Mouse (Mus musculus): Measurements from ENCODE around the gene Tmem108. TPM values are rescaled to one million over a fixed set of nuclear protein-coding genes. Genes with fewer than 3 reads are reported as not detected.

The Tmem108 gene
- polyA plus RNA-seq, 1 experiment from 2014 or later: 12.0 TPM

DNA sequence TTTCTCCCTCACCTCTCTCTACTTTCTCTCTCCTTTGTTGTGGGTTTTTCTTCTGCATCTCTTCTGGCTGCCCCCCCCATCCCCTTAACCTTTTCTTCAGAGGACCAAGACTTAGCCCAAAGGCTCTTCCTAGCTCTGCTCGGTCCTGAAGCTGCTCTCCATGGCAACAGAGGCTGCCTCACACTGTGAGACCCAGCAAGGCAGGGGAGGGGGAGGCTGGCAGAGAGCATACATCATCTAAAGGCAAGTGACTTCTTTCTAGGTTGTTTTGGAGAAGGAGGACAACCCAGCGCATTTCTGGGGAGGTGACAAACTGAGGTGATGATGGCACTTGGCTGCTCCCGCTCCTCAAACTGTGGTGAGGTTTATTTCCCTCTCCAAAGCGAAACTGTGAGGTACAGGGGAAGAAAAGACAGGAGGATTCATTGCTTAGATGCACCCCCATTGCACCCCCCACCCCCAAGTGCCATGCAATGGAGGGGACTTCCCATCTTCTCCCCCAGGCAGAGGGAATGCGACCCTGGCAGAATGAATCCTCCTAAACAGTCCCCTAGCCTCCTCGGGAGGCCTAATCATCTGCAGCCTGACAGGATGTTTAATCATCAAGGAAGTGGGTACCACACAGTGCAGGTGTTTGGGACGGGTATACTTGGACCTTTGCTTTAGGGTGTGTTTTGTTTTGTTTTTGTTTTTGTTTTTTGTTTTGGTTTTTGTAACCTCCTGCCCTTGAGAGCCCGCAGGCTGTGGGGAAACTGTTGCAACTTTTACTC, 223.4 kb downstream of the Tmem108 start:
- Histone ChIP-seq H3K27ac (ENCODE audit: low read depth, low read length) (no peak overlapping the region), H3K4me2 (no peak overlapping the region), H3K4me3 (ENCODE audit: low read depth, low read length) (no peak overlapping the region), H3K9me3 (ENCODE audit: control insufficient read depth, low read length) (no peaks in the 10 kb centered on the region), H3K36me3 (ENCODE audit: control insufficient read depth, insufficient read depth, low read length) (no peaks in the 10 kb centered on the region), H3K4me1 (ENCODE audit: control insufficient read depth, insufficient read depth, low read length) (peaks cover 4% of the 10 kb centered on the region; the same call in 1 of the 2 replicates), H3K27me3 (ENCODE audit: control insufficient read depth, insufficient read depth, low read length) (no peaks in the 10 kb centered on the region; the same call in 1 of the 2 replicates), H3K9ac (ENCODE audit: low read length) (no peak overlapping the region)
- WGBS: 32% methylated on average over 8 of the region's 8 CpGs
- peak; percentile 62; the same call in 1 of the 2 replicates for ATAC-seq (ENCODE audit: low FRiP score)
- no peak for DNase-seq (ENCODE audit: low spot score, missing footprints)

DNA sequence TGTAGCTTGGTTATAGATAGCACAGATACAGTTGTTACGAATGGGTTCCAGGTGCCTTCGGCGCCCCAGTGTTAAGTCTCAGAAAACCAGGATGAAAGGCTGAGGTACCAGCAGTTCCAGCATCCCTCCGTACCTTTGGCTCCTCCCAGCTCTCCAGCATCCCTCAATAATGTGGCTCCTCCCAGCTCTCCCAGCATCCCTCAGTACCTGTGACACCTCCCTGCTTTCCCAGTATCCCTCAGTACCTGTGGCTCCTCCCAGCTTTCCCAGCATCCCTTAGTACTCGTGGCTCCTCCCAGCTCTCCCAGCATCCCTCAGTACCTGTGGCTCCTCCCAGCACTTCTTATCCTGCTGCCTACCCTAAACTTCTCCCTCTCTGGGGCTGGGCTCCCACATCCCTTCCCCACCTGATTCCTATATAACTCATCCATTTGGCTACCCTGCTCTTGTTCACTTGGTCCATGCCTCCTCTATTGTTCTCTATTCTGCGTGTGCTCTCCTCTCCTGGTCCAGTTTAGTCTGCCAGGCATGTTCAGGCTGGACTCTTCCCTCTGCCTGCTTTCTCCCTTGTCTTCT, 225.5 kb downstream of the Tmem108 start:
- Histone ChIP-seq H3K9ac (ENCODE audit: low read length) (no peak overlapping the region), H3K27ac (ENCODE audit: low read depth, low read length) (no peak overlapping the region), H3K4me3 (ENCODE audit: low read depth, low read length) (no peak overlapping the region), H3K9me3 (ENCODE audit: control insufficient read depth, low read length) (no peaks in the 10 kb centered on the region), H3K36me3 (ENCODE audit: control insufficient read depth, insufficient read depth, low read length) (no peaks in the 10 kb centered on the region), H3K4me2 (no peak overlapping the region), H3K4me1 (ENCODE audit: control insufficient read depth, insufficient read depth, low read length) (peaks cover 4% of the 10 kb centered on the region; the same call in 1 of the 2 replicates), H3K27me3 (ENCODE audit: control insufficient read depth, insufficient read depth, low read length) (no peaks in the 10 kb centered on the region)
- ATAC-seq (ENCODE audit: low FRiP score) (no peak), DNase-seq (ENCODE audit: low spot score, missing footprints) (no peak)
- WGBS: 90% methylated on average over 6 of the region's 6 CpGs

GRCm38 (mm10) chr9:103525041-103525537, 236.5 kb downstream of the Tmem108 start:
- Histone ChIP-seq H3K9me3 (ENCODE audit: control insufficient read depth, low read length) (no peaks in the 10 kb centered on the region), H3K4me1 (ENCODE audit: control insufficient read depth, insufficient read depth, low read length) (peaks cover 19% of the 10 kb centered on the region), H3K4me3 (ENCODE audit: low read depth, low read length) (no peak overlapping the region), H3K9ac (ENCODE audit: low read length) (no peak overlapping the region), H3K27ac (ENCODE audit: low read depth, low read length) (peak overlapping the region; percentile 5; the same call in 1 of the 2 replicates), H3K36me3 (ENCODE audit: control insufficient read depth, insufficient read depth, low read length) (no peaks in the 10 kb centered on the region), H3K4me2 (peak overlapping the region; percentile 8; the same call in 1 of the 2 replicates), H3K27me3 (ENCODE audit: control insufficient read depth, insufficient read depth, low read length) (no peaks in the 10 kb centered on the region; the same call in 1 of the 2 replicates)
- 18% methylated on average over 10 of the region's 10 CpGs for WGBS
- DNase-seq (ENCODE audit: low spot score, missing footprints) (peak; percentile 85), ATAC-seq (ENCODE audit: low FRiP score) (peak; percentile 88)

GRCm38 (mm10) chr9:103524600-103524999, 237.0 kb downstream of the Tmem108 start:
- Histone ChIP-seq H3K9ac (ENCODE audit: low read length) (no peak overlapping the region), H3K4me3 (ENCODE audit: low read depth, low read length) (no peak overlapping the region), H3K4me1 (ENCODE audit: control insufficient read depth, insufficient read depth, low read length) (peaks cover 19% of the 10 kb centered on the region), H3K9me3 (ENCODE audit: control insufficient read depth, low read length) (no peaks in the 10 kb centered on the region), H3K4me2 (no peak overlapping the region), H3K27me3 (ENCODE audit: control insufficient read depth, insufficient read depth, low read length) (no peaks in the 10 kb centered on the region; the same call in 1 of the 2 replicates), H3K36me3 (ENCODE audit: control insufficient read depth, insufficient read depth, low read length) (no peaks in the 10 kb centered on the region), H3K27ac (ENCODE audit: low read depth, low read length) (no peak overlapping the region)
- DNase-seq (ENCODE audit: low spot score, missing footprints) (peak; percentile 90), ATAC-seq (ENCODE audit: low FRiP score) (peak; percentile 93)
- WGBS: 11% methylated on average over 5 of the region's 5 CpGs

GRCm38 (mm10) chr9:103523742-103524403, 237.8 kb downstream of the Tmem108 start:
- Histone ChIP-seq H3K27me3 (ENCODE audit: control insufficient read depth, insufficient read depth, low read length) (no peaks in the 10 kb centered on the region; the same call in 1 of the 2 replicates), H3K36me3 (ENCODE audit: control insufficient read depth, insufficient read depth, low read length) (no peaks in the 10 kb centered on the region), H3K9ac (ENCODE audit: low read length) (no peak overlapping the region), H3K9me3 (ENCODE audit: control insufficient read depth, low read length) (peaks cover 3% of the 10 kb centered on the region), H3K4me3 (ENCODE audit: low read depth, low read length) (no peak overlapping the region), H3K4me1 (ENCODE audit: control insufficient read depth, insufficient read depth, low read length) (peaks cover 19% of the 10 kb centered on the region), H3K27ac (ENCODE audit: low read depth, low read length) (no peak overlapping the region), H3K4me2 (no peak overlapping the region)
- ATAC-seq (ENCODE audit: low FRiP score) (peak; percentile 35; the same call in 1 of the 2 replicates), DNase-seq (ENCODE audit: low spot score, missing footprints) (peak; percentile 86)
- 67% methylated on average over 7 of the region's 7 CpGs for WGBS

- Histone ChIP-seq H3K4me3 (ENCODE audit: low read depth, low read length) (no peak overlapping the region), H3K36me3 (ENCODE audit: control insufficient read depth, insufficient read depth, low read length) (no peaks in the 10 kb centered on the region), H3K27ac (ENCODE audit: low read depth, low read length) (no peak overlapping the region), H3K4me2 (no peak overlapping the region), H3K27me3 (ENCODE audit: control insufficient read depth, insufficient read depth, low read length) (no peaks in the 10 kb centered on the region; the same call in 1 of the 2 replicates), H3K9ac (ENCODE audit: low read length) (no peak overlapping the region), H3K4me1 (ENCODE audit: control insufficient read depth, insufficient read depth, low read length) (peaks cover 19% of the 10 kb centered on the region), H3K9me3 (ENCODE audit: control insufficient read depth, low read length) (peaks cover 4% of the 10 kb centered on the region)
- 69% methylated on average over 5 of the region's 6 CpGs for WGBS
- DNase-seq (ENCODE audit: low spot score, missing footprints) (peak; percentile 10), ATAC-seq (ENCODE audit: low FRiP score) (no peak)
Observed at GRCm38 (mm10) chr9:103523008-103523407, 238.6 kb downstream of the Tmem108 start.

- 24% methylated on average over 2 of the region's 2 CpGs for WGBS
- H3K4me1 ChIP-seq (ENCODE audit: control insufficient read depth, insufficient read depth, low read length): peaks cover 7% of the 10 kb centered on the region
- DNase-seq (ENCODE audit: low spot score, missing footprints) (no peak), ATAC-seq (ENCODE audit: low FRiP score) (no peak; the same call in 1 of the 2 replicates)
- H3K36me3 ChIP-seq (ENCODE audit: control insufficient read depth, insufficient read depth, low read length): no peaks in the 10 kb centered on the region
- no peaks in the 10 kb centered on the region for H3K27me3 ChIP-seq (ENCODE audit: control insufficient read depth, insufficient read depth, low read length)
- H3K4me3 ChIP-seq (ENCODE audit: low read depth, low read length): no peak overlapping the region
- no peak overlapping the region for H3K9ac ChIP-seq (ENCODE audit: low read length)
- no peak overlapping the region for H3K27ac ChIP-seq (ENCODE audit: low read depth, low read length)
- peaks cover under 1% of the 10 kb centered on the region for H3K9me3 ChIP-seq (ENCODE audit: control insufficient read depth, low read length)
- H3K4me2 ChIP-seq: no peak overlapping the region
Observed at GRCm38 (mm10) chr9:103513884-103514283, 247.8 kb downstream of the Tmem108 start.

- ATAC-seq (ENCODE audit: low FRiP score): no peak
Observed at GRCm38 (mm10) chr9:103512257-103512656, 249.4 kb downstream of the Tmem108 start.

More at GRCm38 (mm10) chr9:103512257-103512656, 249.4 kb downstream of the Tmem108 start:
- H3K4me3 ChIP-seq (ENCODE audit: low read depth, low read length): no peak overlapping the region
- no peaks in the 10 kb centered on the region for H3K36me3 ChIP-seq (ENCODE audit: control insufficient read depth, insufficient read depth, low read length)
- H3K27me3 ChIP-seq (ENCODE audit: control insufficient read depth, insufficient read depth, low read length): no peaks in the 10 kb centered on the region
- H3K27ac ChIP-seq (ENCODE audit: low read depth, low read length): no peak overlapping the region
- H3K9me3 ChIP-seq (ENCODE audit: control insufficient read depth, low read length): no peaks in the 10 kb centered on the region; the same call in 1 of the 2 replicates
- H3K4me1 ChIP-seq (ENCODE audit: control insufficient read depth, insufficient read depth, low read length): peaks cover 7% of the 10 kb centered on the region
- WGBS: 75% methylated on average over 6 of the region's 6 CpGs
- no peak overlapping the region for H3K4me2 ChIP-seq
- no peak for DNase-seq (ENCODE audit: low spot score, missing footprints)
- no peak overlapping the region for H3K9ac ChIP-seq (ENCODE audit: low read length)
